Mouse (Mus musculus): ENCODE data around the gene Lipk. TPM values are rescaled to one million over a fixed set of nuclear protein-coding genes. Genes with fewer than 3 reads are reported as not detected.

Lipk gene
- polyA plus RNA-seq, 1 experiment, result not detected

- no peak overlapping the region for H3K27ac ChIP-seq (ENCODE audit: insufficient read depth, low read depth, low read length)
- H3K4me3 ChIP-seq (ENCODE audit: insufficient read depth, low read depth, low read length), result no peak overlapping the region
- WGBS, result 48% methylated on average over 3 of the region's 3 CpGs
- H3K4me1 ChIP-seq (ENCODE audit: control insufficient read depth, insufficient read depth, low read length), result no peaks in the 10 kb centered on the region
- TF ChIP-seq CTCF (IDR thresholded peaks at IDR 0.05; ENCODE audit: insufficient read depth, low read depth, low read length), result no peak
- TF ChIP-seq POLR2A (IDR thresholded peaks at IDR 0.05; ENCODE audit: insufficient read depth, low read depth, low read length), result no peak
Observed at GRCm38 (mm10) chr19:34051502-34051901, 43.4 kb downstream of the Lipk start.

- Histone ChIP-seq H3K27ac (ENCODE audit: insufficient read depth, low read depth, low read length) (no peak overlapping the region), H3K4me1 (ENCODE audit: control insufficient read depth, insufficient read depth, low read length) (no peaks in the 10 kb centered on the region), H3K4me3 (ENCODE audit: insufficient read depth, low read depth, low read length) (no peak overlapping the region)
- TF ChIP-seq CTCF (IDR thresholded peaks at IDR 0.05; ENCODE audit: insufficient read depth, low read depth, low read length), result no peak
- no peak for TF ChIP-seq POLR2A (IDR thresholded peaks at IDR 0.05; ENCODE audit: insufficient read depth, low read depth, low read length)
- 58% methylated on average over 1 of the region's 1 CpGs for WGBS
Observed at GRCm38 (mm10) chr19:34063547-34063946, 55.5 kb downstream of the Lipk start.

GRCm38 (mm10) chr19:34064059-34064458 is 56.0 kb downstream of the Lipk start:
- H3K27ac ChIP-seq (ENCODE audit: insufficient read depth, low read depth, low read length), result no peak overlapping the region
- H3K4me3 ChIP-seq (ENCODE audit: insufficient read depth, low read depth, low read length), result no peak overlapping the region
- WGBS, result 38% methylated on average over 4 of the region's 4 CpGs
- no peaks in the 10 kb centered on the region for H3K4me1 ChIP-seq (ENCODE audit: control insufficient read depth, insufficient read depth, low read length)
- TF ChIP-seq CTCF (IDR thresholded peaks at IDR 0.05; ENCODE audit: insufficient read depth, low read depth, low read length), result no peak
- TF ChIP-seq POLR2A (IDR thresholded peaks at IDR 0.05; ENCODE audit: insufficient read depth, low read depth, low read length), result no peak

DNA sequence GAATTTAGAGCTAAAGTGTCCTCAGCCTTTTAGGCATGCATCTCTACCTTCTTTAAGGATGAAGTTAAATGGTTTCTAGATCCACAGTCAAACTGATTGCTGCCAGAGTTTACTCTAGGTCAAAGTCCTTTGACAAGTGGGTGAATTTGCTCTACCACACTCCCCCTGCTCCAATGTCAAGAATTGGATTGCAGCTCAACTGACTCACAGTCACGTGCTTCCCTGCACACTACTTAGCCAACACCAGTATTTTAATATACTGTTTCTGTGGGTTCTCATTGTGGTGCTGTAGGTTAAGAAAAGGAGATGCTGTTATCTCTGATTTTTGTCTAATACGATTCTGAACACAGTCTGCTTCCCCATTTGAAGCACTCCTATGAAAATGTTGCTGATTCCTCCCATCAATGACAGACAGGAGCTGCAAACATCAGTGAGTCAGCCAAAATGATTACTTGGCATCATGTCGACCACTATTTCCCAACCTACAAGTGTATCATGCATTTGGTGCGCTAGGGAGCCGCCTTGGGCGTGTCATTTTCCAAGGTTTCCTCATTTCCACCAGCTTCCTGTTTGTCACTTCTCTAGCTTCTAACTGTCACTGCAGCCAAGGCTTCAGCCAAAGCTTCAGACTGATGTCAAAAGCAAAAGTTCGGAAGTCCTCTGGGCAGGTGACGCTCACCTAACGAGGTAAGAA is 58.8 kb downstream of the Lipk start, which contains the start of gene Lipn:
Gene Lipn, plus strand, starts transcription at position 580 of the 694 bp plus-strand sequence.
- Histone ChIP-seq H3K27ac (ENCODE audit: insufficient read depth, low read depth, low read length) (no peak within 1 kb of the TSS), H3K4me1 (ENCODE audit: control insufficient read depth, insufficient read depth, low read length) (no peaks in the 10 kb centered on the region), H3K4me3 (ENCODE audit: insufficient read depth, low read depth, low read length) (no peak within 1 kb of the TSS)
- WGBS, result 89% methylated on average over 9 of the region's 9 CpGs
- TF ChIP-seq CTCF (IDR thresholded peaks at IDR 0.05; ENCODE audit: insufficient read depth, low read depth, low read length) (no peak), POLR2A (IDR thresholded peaks at IDR 0.05; ENCODE audit: insufficient read depth, low read depth, low read length) (no peak)

DNA sequence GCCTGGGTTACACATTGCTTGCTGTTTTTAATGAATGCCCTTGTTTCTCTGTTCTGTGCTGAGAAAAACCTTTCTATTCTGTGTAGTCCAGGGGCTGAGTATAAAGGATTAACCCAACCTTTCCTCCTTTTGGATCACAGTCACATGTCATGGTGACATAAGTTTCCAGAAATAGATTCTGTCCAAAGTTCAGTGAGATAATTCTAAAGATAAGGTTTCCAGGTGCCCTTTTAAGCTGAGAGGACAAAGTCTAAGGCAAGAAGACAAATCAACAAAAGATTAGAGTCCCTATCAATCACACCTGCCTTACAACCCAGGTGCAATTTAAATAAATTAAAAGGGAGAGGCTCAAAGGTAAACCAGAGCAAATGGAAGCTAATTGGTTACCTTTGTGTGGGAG is 66.1 kb downstream of the Lipk start:
- H3K4me1 ChIP-seq (ENCODE audit: control insufficient read depth, insufficient read depth, low read length), result no peaks in the 10 kb centered on the region
- no peak overlapping the region for H3K27ac ChIP-seq (ENCODE audit: insufficient read depth, low read depth, low read length)
- no peak for TF ChIP-seq CTCF (IDR thresholded peaks at IDR 0.05; ENCODE audit: insufficient read depth, low read depth, low read length)
- no peak for TF ChIP-seq POLR2A (IDR thresholded peaks at IDR 0.05; ENCODE audit: insufficient read depth, low read depth, low read length)
- no peak overlapping the region for H3K4me3 ChIP-seq (ENCODE audit: insufficient read depth, low read depth, low read length)

DNA sequence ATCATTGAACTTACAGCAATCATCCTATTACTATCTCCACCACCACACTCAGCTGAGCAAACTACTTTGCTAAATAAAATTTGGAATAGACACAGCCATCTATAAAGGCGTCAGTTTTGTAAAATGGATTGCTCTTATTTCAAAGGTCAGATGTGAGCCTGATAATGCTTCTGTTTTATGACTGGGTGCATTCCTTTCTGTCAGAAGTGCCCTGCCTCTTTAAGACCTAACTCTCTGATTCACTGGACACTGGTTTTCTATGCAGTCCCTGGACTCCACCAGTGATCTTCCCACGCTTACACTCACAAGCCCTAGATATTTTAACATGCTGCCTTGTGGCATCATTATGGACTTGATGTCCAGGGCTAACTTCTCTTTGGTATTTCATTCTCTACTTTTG is 70.0 kb downstream of the Lipk start:
- H3K4me1 ChIP-seq (ENCODE audit: control insufficient read depth, insufficient read depth, low read length), result no peaks in the 10 kb centered on the region
- TF ChIP-seq POLR2A (IDR thresholded peaks at IDR 0.05; ENCODE audit: insufficient read depth, low read depth, low read length) (no peak), CTCF (IDR thresholded peaks at IDR 0.05; ENCODE audit: insufficient read depth, low read depth, low read length) (no peak)
- 89% methylated on average over 2 of the region's 2 CpGs for WGBS
- H3K27ac ChIP-seq (ENCODE audit: insufficient read depth, low read depth, low read length), result no peak overlapping the region
- no peak overlapping the region for H3K4me3 ChIP-seq (ENCODE audit: insufficient read depth, low read depth, low read length)

GRCm38 (mm10) chr19:34089011-34089680 is 81.1 kb downstream of the Lipk start:
- Histone ChIP-seq H3K27ac (ENCODE audit: insufficient read depth, low read depth, low read length) (no peak overlapping the region), H3K4me1 (ENCODE audit: control insufficient read depth, insufficient read depth, low read length) (no peaks in the 10 kb centered on the region), H3K4me3 (ENCODE audit: insufficient read depth, low read depth, low read length) (no peak overlapping the region)
- 75% methylated on average over 3 of the region's 3 CpGs for WGBS
- TF ChIP-seq POLR2A (IDR thresholded peaks at IDR 0.05; ENCODE audit: insufficient read depth, low read depth, low read length) (no peak), CTCF (IDR thresholded peaks at IDR 0.05; ENCODE audit: insufficient read depth, low read depth, low read length) (no peak)

DNA sequence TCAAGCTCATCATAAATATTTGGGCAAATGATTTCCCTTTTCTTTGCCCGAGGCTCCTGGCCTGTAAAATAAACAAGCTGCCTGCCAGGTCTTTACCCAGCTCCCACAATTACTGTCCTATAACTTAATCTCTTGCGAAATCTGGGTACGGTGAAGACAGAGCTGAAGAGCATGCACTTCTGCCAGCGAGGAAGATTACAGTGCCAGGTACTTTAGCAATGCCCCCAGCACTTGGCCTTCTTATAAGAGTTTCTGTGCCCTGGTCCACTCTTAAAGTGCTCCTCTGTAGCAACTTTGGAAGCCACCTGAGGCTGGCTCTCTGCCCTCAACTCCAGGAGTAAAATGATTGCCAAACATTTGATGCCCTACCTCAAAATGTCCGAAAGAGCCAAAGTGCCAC is 87.3 kb downstream of the Lipk start:
- no peak for TF ChIP-seq POLR2A (IDR thresholded peaks at IDR 0.05; ENCODE audit: insufficient read depth, low read depth, low read length)
- no peak for TF ChIP-seq CTCF (IDR thresholded peaks at IDR 0.05; ENCODE audit: insufficient read depth, low read depth, low read length)
- Histone ChIP-seq H3K4me3 (ENCODE audit: insufficient read depth, low read depth, low read length) (no peak overlapping the region), H3K4me1 (ENCODE audit: control insufficient read depth, insufficient read depth, low read length) (no peaks in the 10 kb centered on the region), H3K27ac (ENCODE audit: insufficient read depth, low read depth, low read length) (no peak overlapping the region)
- WGBS, result 83% methylated on average over 5 of the region's 5 CpGs

GRCm38 (mm10) chr19:34096228-34096627 is 88.1 kb downstream of the Lipk start:
- Histone ChIP-seq H3K27ac (ENCODE audit: insufficient read depth, low read depth, low read length) (no peak overlapping the region), H3K4me1 (ENCODE audit: control insufficient read depth, insufficient read depth, low read length) (no peaks in the 10 kb centered on the region), H3K4me3 (ENCODE audit: insufficient read depth, low read depth, low read length) (no peak overlapping the region)
- TF ChIP-seq CTCF (IDR thresholded peaks at IDR 0.05; ENCODE audit: insufficient read depth, low read depth, low read length), result no peak
- no peak for TF ChIP-seq POLR2A (IDR thresholded peaks at IDR 0.05; ENCODE audit: insufficient read depth, low read depth, low read length)
- WGBS, result 27% methylated on average over 1 of the region's 1 CpGs

Other genes starting within 250 kb of the Lipk start
- gene Lipo3, start 246.3 kb upstream of the Lipk start, polyA plus RNA-seq (2012; ENCODE audit: insufficient read depth, insufficient read length, low replicate concordance, missing spikeins), result not detected in 2 replicates
- gene Lipo1, start 220.8 kb upstream of the Lipk start, polyA plus RNA-seq (2012; ENCODE audit: insufficient read depth, insufficient read length, low replicate concordance, missing spikeins), result not detected in 2 replicates
- gene Lipf, start 47.1 kb upstream of the Lipk start, polyA plus RNA-seq (2012; ENCODE audit: insufficient read depth, insufficient read length, low replicate concordance, missing spikeins), result not detected in 2 replicates
- not detected in 2 replicates for gene Lipn, start 59.1 kb downstream of the Lipk start, polyA plus RNA-seq (2012; ENCODE audit: insufficient read depth, insufficient read length, low replicate concordance, missing spikeins)
- not detected in 2 replicates for gene Lipm, start 92.6 kb downstream of the Lipk start, polyA plus RNA-seq (2012; ENCODE audit: insufficient read depth, insufficient read length, low replicate concordance, missing spikeins)
- not detected in 2 replicates for gene Ankrd22, start 157.8 kb downstream of the Lipk start, polyA plus RNA-seq (2012; ENCODE audit: insufficient read depth, insufficient read length, low replicate concordance, missing spikeins)
- gene Stambpl1, start 183.9 kb downstream of the Lipk start, polyA plus RNA-seq (2012; ENCODE audit: insufficient read depth, insufficient read length, low replicate concordance, missing spikeins), result not detected in 2 replicates
- gene Acta2, start 247.3 kb downstream of the Lipk start, polyA plus RNA-seq (2012; ENCODE audit: insufficient read depth, insufficient read length, low replicate concordance, missing spikeins), result not detected in 2 replicates